Mouse (Mus musculus) gastrocnemius, postnatal 36 days (tissue): ENCODE results near the gene Sars2. TPM values are rescaled to one million over a fixed set of nuclear protein-coding genes. Genes with fewer than 3 reads are reported as not detected.

Experiments used
- DNase-seq, 2 experiments: peaks; one replicate each; pipeline ENCODE4 v3.0.0; 2022
- intact Hi-C: fragments of 180-260 bp; cut with DNase I; formaldehyde crosslinking; loops from one replicate; pipeline ENCODE4 v1.15.1; 2025
- total RNA-seq, 2 experiments: library from RNA; stranded (reverse); gene quantifications; 2 replicates each; pipeline ENCODE4 v1.2.3; 2021

Sars2 gene
- total RNA-seq, 2 experiments from 2014 or later: 14.6 to 16.0 TPM

GRCm38 (mm10) chr7:28720753-28721537 is 20.8 kb upstream of the Sars2 start:
- intact Hi-C loops: loop anchor here (5.0 kb wide), 1 partner anchor 279 kb away; no protein-coding TSS in a partner anchor

GRCm38 (mm10) chr7:28722079-28722478 is 19.7 kb upstream of the Sars2 start:
- intact Hi-C loops: loop anchor here (5.0 kb wide), 1 partner anchor 280 kb away; no protein-coding TSS in a partner anchor

More at GRCm38 (mm10) chr7:28720753-28721537, 20.8 kb upstream of the Sars2 start:
- no peak for DNase-seq

DNA sequence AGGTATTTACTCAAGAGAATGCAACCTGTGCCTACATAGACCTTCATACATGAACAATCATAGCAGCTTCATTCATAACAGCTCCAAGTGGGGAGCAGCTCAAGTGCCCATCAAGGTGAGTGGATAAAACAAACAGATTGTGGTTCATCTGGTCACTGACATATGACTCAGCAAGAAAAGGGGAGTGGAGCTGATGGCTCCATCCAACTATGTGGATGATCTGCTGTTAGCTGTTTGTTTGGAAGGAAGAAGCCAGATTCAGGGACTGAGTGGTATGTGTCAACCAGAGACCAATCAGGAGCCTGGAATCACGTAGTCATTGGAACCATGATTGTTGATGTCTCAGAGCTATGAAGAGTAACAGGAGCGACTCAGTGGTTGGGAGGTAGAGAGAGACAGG is 17.2 kb upstream of the Sars2 start:
- intact Hi-C loops: loop anchor here (5.0 kb wide), 2 partner anchors 157 to 282 kb away; no protein-coding TSS in a partner anchor
- DNase-seq: no peak

More at GRCm38 (mm10) chr7:28722079-28722478, 19.7 kb upstream of the Sars2 start:
- no peak for DNase-seq

DNA sequence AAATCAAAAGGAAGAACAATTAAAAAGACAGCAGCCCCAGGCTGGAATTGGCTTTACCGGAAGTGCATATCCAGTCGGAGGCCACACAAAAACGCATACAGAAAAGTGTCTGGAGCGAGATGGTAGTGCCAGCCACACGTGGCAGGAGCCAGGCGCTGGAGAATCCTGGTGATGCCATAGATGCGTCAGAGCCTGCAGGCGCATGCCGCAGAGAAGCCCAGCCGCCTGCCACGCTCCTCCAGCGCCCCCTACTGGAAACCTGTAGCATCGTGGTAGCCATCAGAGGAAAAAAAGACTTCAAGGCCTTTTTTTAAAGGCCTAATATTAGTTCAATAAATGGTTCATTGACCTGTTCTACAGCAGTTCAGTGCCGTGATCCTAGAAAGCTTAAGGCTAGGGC is 15.2 kb upstream of the Sars2 start:
- DNase-seq: peak in 1 of 2 experiments; percentile 43
- intact Hi-C loops: loop anchor here (2.0 to 5.0 kb wide), 2 partner anchors 126 to 159 kb away; no protein-coding TSS in a partner anchor

GRCm38 (mm10) chr7:28727649-28728340 is 14.0 kb upstream of the Sars2 start:
- intact Hi-C loops: loop anchor here (2.0 to 5.0 kb wide), 2 partner anchors 127 to 160 kb away; no protein-coding TSS in a partner anchor
- DNase-seq: no peak

DNA sequence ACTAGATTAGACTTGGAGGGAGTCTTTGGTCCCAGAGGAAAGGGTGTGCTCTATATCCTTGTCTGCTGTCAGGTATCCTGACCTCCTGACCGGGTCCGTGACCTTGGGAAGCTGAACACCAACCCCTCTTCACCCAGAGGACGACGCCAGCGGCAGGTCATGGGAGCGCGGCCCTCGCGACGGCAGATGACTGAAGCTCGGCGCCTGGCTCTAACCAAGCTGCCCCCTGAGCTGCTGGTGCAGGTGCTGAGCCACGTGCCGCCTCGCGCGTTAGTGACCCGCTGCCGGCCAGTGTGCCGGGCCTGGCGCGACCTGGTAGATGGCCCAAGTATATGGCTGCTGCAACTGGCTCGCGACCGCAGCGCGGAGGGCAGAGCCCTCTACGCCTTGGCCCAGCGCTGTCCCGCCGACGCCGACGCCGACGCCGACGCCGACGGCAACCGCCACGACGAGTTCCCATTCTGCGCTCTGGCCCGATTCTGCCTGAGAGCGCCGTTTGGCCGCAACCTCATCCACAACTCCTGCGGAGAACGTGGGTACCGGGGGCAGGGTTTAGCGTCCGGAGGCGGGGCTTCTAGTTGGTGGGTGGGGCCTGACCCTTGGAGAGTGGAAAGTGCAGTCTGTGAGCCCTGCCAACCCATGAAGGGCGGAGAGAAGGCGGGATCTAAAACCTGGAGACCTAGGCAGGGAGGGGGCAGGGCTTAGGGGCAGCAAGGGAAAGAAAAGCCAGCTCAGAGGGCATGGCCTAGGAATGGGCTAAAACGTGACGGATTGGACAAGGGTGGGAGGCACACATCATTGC is 9.2 kb upstream of the Sars2 start:
- peak in 1 of 2 experiments; percentile 34 for DNase-seq
- intact Hi-C loops: no loop called here

- DNase-seq: no peak
- intact Hi-C loops: no loop called here
Observed at GRCm38 (mm10) chr7:28733211-28733610, 8.6 kb upstream of the Sars2 start.

- intact Hi-C loops: no loop called here
- DNase-seq: no peak
Observed at GRCm38 (mm10) chr7:28735701-28736100, 6.1 kb upstream of the Sars2 start.

DNA sequence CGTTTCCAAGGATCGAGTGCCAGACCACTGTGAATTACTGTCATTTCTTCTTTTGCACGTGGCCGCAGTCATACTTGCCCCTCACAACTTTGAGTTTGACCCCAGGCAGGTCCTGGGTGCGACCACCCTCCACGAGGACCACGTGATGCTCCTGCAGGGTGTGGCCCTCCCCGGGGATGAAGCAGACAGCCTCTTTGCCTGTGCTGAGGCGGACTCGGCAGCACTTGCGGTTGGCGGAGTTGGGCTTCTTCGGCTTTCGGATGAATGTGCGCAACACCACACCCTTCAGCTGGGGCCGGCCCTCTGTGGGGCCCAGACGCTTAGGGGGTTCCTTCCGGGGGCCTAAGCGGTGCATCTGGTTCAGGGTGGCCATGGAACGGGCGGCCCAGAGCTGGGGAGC is 2.0 kb upstream of the Sars2 start:
- no peak for DNase-seq
- intact Hi-C loops: no loop called here

DNA sequence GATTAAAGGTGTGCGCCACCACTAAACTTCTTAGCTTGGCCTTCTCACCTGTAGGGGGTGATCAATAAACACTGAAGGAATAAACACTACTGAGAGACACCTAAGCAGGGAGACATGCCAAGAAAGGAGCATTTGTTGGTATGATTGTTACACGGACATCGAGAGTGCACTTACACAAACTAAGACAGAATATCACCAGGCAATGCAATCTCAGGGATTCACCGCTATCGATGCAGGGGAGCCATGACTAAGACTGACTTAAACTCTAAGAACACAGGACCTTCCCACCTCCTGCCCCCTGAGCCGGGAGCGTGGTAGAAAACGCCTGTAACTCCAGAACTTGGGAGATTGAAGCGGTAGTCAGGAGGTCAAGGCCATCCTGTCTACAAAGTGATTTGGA is 843 bp upstream of the Sars2 start:
- intact Hi-C loops: no loop called here
- no peak for DNase-seq

DNA sequence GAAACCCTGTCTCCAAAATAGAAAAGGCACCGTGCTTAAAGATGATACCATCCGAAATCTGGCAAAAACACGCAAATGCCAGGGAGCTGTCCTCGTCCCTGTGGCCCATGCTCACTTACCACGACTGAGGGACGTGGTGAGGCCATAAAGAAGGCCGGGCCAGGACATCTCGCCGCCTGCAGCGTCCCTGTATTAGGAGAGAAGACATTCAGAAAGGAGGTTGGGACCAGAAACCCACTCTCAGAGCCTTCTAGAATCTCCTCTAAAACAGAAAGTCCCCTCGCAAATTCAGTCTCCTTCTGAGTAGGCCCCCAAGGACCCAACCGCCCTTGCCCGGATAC is 454 bp upstream of the Sars2 start:
- intact Hi-C loops: no loop called here
- no peak for DNase-seq

DNA sequence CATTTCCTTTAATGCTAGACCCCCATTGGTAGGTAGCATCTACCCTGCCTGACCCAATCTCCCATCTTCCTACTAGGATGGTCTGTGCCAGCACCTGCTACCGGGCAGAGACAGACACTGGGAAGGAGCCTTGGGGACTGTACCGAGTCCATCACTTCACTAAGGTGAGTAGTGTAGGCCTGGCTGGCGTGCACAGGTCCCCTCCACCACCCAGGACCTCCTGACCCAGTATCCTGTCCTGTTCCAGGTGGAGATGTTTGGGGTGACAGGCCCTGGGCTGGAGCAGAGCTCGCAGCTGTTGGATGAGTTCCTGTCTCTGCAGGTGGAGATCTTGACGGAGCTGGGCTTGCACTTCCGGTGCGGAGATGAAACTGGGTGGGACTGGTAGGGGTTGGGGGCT is 8.1 kb downstream of the Sars2 start:
- intact Hi-C loops: no loop called here
- no peak for DNase-seq

DNA sequence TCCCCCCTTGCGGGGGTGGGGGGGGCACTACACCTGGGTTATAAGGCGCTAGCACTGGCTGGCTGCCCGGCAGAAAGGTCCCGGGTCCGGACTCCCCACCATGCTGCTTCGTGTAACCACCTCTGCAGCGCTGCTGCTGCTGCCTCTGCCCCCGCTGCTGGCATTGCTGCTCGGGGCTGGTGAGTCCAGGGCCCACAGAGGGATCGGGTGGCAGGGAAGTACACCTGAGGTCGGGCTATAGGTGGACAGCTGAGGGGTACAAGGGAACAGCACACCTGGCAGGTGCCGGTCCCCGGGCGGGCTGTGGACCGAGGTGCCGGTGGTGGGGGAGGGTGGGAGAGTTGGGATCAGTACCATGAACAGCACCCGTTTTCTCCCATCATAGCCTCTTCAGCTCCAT is 14.3 kb downstream of the Sars2 start, which contains the start of gene Ccer2:
Gene Ccer2, plus strand, starts transcription at position 96 of the 400 bp plus-strand sequence.
- intact Hi-C loops: no loop called here
- DNase-seq: no peak

DNA sequence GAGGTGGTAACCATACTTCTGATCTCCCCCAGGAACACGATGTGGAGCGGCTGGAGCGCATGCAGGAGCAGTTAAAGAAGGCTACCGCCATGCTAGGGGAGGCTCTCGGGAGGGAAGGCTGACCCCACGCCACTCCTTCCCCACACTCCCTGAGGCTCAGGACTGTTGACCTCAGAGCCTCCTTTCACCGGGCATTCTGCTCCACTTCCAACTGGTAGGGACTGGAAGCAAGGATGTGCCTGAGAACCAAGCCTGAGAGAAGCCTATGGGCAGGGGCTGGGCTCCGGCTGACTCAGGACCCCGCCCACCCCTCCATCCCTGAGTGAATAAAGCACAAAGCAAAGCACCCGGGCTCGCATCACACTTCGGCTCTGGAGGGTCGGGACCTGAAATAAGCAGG is 16.8 kb downstream of the Sars2 start:
- intact Hi-C loops: no loop called here

GRCm38 (mm10) chr7:28761907-28762306 is 20.1 kb downstream of the Sars2 start:
- DNase-seq: no peak
- intact Hi-C loops: no loop called here

More for the DNA sequence above, 16.8 kb downstream of the Sars2 start:
- DNase-seq: no peak

GRCm38 (mm10) chr7:28765211-28765610 is 23.4 kb downstream of the Sars2 start:
- DNase-seq: no peak
- intact Hi-C loops: no loop called here

DNA sequence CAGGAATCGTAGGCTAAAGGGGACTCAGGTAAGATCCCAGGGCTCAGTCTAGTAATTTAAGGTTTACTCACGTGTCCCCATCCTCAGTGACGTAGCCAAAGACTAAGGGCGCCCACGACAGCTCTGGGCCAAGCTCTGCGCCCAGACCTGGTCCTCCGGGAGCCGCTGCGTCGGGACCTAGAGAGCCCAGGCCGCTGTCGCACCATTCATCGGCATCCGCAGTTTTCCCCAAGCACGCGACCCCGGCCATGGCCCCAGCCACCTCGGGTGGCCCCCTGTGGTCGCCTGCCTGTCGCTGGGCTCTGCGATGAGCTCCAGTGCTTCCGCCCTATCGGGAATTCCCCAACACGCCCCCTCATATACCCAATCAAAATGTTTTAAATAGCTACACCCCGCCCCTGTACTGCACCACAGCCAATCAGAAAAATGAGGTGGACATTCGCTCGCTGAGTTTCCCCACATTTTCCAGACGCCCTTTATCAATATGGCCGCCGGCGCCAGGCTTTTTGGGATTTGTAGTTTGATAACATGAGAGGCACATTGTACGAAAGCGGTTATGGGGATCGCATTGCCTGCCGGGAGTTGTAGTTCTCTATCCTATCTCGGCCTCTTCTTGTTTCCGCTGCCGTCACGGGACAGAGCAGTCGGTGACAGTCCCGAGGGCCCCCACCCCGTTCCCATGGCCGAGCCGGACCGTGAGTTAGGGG is 24.5 kb downstream of the Sars2 start, which contains the start of gene Sirt2:
Gene Sirt2, plus strand, starts transcription at position 563 of the 707 bp plus-strand sequence.
- intact Hi-C loops: no loop called here
- peak; percentile 94 to 95 for DNase-seq

- intact Hi-C loops: no loop called here
- DNase-seq: no peak
Observed at GRCm38 (mm10) chr7:28766910-28767309, 25.1 kb downstream of the Sars2 start.

DNA sequence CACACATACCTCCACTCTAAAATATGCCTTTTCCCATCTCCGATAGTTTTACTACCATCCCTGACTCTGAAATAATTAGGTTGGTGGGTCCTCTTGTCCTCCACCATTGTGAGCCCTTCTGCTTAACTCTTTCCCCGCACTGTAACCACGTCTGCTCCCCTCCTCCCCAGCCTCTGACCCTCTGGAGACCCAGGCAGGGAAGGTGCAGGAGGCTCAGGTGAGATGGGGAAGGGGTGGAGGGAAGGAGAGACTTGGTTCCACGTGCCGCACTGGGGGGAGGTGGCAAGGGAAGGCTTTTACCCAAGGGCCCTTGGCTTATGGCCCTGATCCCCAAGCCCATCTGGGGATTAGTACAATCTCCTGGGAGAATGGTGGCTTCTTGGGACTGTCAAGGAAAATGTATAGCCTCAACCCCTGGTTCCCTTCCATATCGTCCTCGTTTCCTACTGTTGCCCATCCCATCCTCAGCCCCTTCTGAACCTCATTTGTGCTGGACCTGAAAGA is 25.7 kb downstream of the Sars2 start, which contains the start of gene Nfkbib:
Gene Nfkbib, minus strand, starts transcription at position 51 of the 504 bp plus-strand sequence.
- no peak for DNase-seq
- intact Hi-C loops: no loop called here
